Mouse (Mus musculus): ENCODE results near the gene Cnnm1. TPM values are rescaled to one million over a fixed set of nuclear protein-coding genes. Genes with fewer than 3 reads are reported as not detected.

Cnnm1 gene
- 0.08 and 0.11 TPM in 2 replicates for polyA plus RNA-seq (2015; fragmentation: Nextera tagmentation; extraction: Ambion mirVana)

DNA sequence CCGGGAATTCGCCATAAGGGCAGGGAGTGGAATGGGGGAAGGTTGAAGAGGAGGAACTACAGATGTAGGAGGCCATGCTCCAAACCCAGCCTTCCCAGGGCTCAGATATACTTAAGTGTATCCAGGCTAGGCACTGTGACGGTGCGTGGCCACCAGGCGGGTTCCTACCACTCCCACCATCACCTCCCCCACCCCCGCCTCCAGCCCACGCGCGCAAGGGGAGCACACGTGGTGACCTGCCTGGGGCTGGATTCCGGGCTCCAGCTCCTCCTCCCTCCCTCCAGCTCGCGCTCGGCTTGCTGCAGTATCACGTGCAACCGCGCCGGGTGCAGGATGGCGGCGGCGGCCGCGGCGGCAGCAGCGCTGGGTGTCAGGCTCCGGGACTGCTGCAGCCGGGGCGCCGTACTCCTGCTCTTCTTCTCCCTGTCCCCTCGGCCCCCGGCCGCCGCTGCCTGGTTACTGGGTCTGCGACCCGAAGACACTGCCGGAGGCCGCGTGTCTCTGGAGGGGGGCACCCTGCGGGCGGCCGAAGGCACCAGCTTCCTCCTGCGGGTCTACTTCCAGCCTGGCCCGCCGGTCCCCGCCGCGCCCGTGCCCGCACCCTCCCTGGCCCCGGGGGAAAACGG, at the start of gene Cnnm1:
Cnnm1 (plus strand) TSS at position 325 of the 626 bp plus-strand sequence.
- Histone ChIP-seq H3K4me1 (peaks cover 9% of the 10 kb centered on the region), H3K4me2 (peak within 1 kb of the TSS; percentile 99), H3K9me3 (0 out of 2 replicates have a peak, but pooled peaks cover 5% of the 10 kb centered on the region), H3K4me3 (peak within 1 kb of the TSS; percentile 67), H3K36me3 (no peaks in the 10 kb centered on the region), H3K27me3 (replicated peaks) (peaks cover 65% of the 10 kb centered on the region), H3K9ac (peak within 1 kb of the TSS; percentile 74), H3K27ac (replicated peaks) (no peak within 1 kb of the TSS)
- no peak; the same call in 1 of the 2 replicates for ATAC-seq (ENCODE audit: extremely low read depth, insufficient number of reproducible peaks, low FRiP score, low TSS enrichment)
- under 1% methylated on average over 48 of the region's 51 CpGs for WGBS

- Histone ChIP-seq H3K36me3 (no peaks in the 10 kb centered on the region), H3K4me2 (no peak overlapping the region), H3K27ac (replicated peaks) (no peak overlapping the region), H3K4me1 (no peaks in the 10 kb centered on the region), H3K9me3 (no peaks in the 10 kb centered on the region), H3K27me3 (replicated peaks) (peaks cover 22% of the 10 kb centered on the region), H3K4me3 (no peak overlapping the region), H3K9ac (no peak overlapping the region)
- ATAC-seq (ENCODE audit: extremely low read depth, insufficient number of reproducible peaks, low FRiP score, low TSS enrichment): no peak
- 4% methylated on average over 4 of the region's 4 CpGs for WGBS
These were observed 43.9 kb upstream of the Cnnm1 start for GRCm38 (mm10) chr19:43396327-43396726.

DNA sequence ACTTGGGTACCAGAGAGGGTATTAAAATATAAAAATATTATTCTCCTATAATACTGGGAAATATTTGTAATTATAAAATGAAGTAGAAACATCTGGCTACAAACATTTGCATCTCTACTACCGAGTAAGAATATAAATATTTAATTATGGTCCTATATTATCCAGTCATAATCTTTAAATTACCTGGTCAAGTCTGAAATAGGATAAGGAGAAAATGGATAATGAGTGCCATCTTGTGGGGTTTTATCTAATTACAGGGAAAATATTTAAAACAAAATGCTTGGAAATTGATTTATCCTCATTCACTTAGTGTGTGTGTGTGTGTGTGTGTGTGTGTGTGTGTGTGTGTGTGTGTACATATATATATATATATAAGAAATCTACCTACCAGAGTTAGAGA, 33.1 kb upstream of the Cnnm1 start:
- Histone ChIP-seq H3K27ac (replicated peaks) (no peak overlapping the region), H3K9ac (no peak overlapping the region), H3K27me3 (replicated peaks) (no peaks in the 10 kb centered on the region), H3K4me3 (no peak overlapping the region), H3K4me2 (no peak overlapping the region), H3K9me3 (no peaks in the 10 kb centered on the region), H3K4me1 (no peaks in the 10 kb centered on the region; the same call in 1 of the 2 replicates), H3K36me3 (no peaks in the 10 kb centered on the region)
- ATAC-seq (ENCODE audit: extremely low read depth, insufficient number of reproducible peaks, low FRiP score, low TSS enrichment): no peak
- 36% methylated on average over 1 of the region's 1 CpGs for WGBS

- H3K4me3 ChIP-seq: no peak overlapping the region
- 45% methylated on average over 2 of the region's 2 CpGs for WGBS
- no peak overlapping the region for H3K9ac ChIP-seq
- no peak overlapping the region for H3K4me2 ChIP-seq
- no peaks in the 10 kb centered on the region for H3K27me3 ChIP-seq (replicated peaks)
- no peaks in the 10 kb centered on the region for H3K9me3 ChIP-seq
- no peak overlapping the region for H3K27ac ChIP-seq (replicated peaks)
- no peaks in the 10 kb centered on the region for H3K4me1 ChIP-seq
- no peaks in the 10 kb centered on the region for H3K36me3 ChIP-seq
- no peak for ATAC-seq (ENCODE audit: extremely low read depth, insufficient number of reproducible peaks, low FRiP score, low TSS enrichment)
These were observed 24.7 kb upstream of the Cnnm1 start for GRCm38 (mm10) chr19:43415565-43415964.

DNA sequence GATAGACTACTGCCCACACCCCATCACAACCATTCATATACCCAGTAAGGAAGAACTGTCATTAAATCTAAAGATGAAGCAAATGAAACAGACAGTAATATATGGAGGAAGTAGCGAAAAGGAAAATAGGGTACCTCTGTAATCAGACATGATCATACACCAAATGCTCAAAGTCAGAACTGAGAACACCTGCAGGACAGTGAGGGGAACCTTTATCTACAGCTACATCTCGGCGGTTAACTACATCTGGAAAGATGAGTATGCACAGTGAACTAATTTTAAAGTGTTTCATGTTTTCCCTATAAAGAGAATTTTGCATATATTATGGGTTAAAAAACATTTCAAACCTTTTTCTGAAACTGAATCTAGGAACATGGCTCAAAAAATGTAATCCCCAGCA, 19.7 kb upstream of the Cnnm1 start:
- Histone ChIP-seq H3K9ac (no peak overlapping the region), H3K4me1 (no peaks in the 10 kb centered on the region), H3K36me3 (no peaks in the 10 kb centered on the region), H3K4me2 (no peak overlapping the region), H3K4me3 (no peak overlapping the region), H3K27me3 (replicated peaks) (no peaks in the 10 kb centered on the region), H3K9me3 (no peaks in the 10 kb centered on the region), H3K27ac (replicated peaks) (no peak overlapping the region)
- ATAC-seq (ENCODE audit: extremely low read depth, insufficient number of reproducible peaks, low FRiP score, low TSS enrichment): no peak
- WGBS: 71% methylated on average over 3 of the region's 3 CpGs

GRCm38 (mm10) chr19:43424082-43424481, 16.2 kb upstream of the Cnnm1 start:
- no peak overlapping the region for H3K4me2 ChIP-seq
- H3K4me3 ChIP-seq: no peak overlapping the region
- 63% methylated on average over 2 of the region's 2 CpGs for WGBS
- H3K4me1 ChIP-seq: no peaks in the 10 kb centered on the region
- no peak overlapping the region for H3K9ac ChIP-seq
- no peaks in the 10 kb centered on the region for H3K9me3 ChIP-seq
- H3K27ac ChIP-seq (replicated peaks): no peak overlapping the region
- H3K27me3 ChIP-seq (replicated peaks): peaks cover 17% of the 10 kb centered on the region; the same call in 1 of the 2 replicates
- H3K36me3 ChIP-seq: no peaks in the 10 kb centered on the region
- no peak for ATAC-seq (ENCODE audit: extremely low read depth, insufficient number of reproducible peaks, low FRiP score, low TSS enrichment)

- WGBS: 74% methylated on average over 24 of the region's 24 CpGs
- Histone ChIP-seq H3K27ac (replicated peaks) (no peak overlapping the region), H3K4me2 (no peak overlapping the region), H3K9ac (no peak overlapping the region), H3K4me1 (no peaks in the 10 kb centered on the region), H3K9me3 (no peaks in the 10 kb centered on the region), H3K36me3 (no peaks in the 10 kb centered on the region), H3K4me3 (no peak overlapping the region), H3K27me3 (replicated peaks) (peaks cover 25% of the 10 kb centered on the region)
- ATAC-seq (ENCODE audit: extremely low read depth, insufficient number of reproducible peaks, low FRiP score, low TSS enrichment): no peak
These were observed 12.6 kb upstream of the Cnnm1 start for GRCm38 (mm10) chr19:43427446-43428224.

DNA sequence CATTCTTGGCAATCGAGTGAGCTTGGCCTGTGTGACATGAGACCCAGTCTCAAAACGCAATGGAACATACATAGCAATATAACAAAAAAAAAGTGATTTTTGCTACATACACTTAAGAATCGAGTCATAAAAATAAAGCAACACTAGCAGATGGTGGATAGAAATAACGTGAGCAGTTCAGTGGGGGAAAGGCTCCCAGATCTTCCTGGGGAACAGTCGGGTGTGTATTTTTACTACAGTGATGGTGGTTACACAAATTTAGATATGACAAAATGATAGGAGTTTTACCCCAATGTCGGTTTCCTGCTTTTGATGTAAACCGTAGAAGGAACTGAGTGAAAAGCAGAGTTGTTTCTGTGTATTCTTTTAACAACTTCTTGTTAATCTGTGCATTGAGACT, 990 bp upstream of the Cnnm1 start:
- H3K4me2 ChIP-seq: no peak overlapping the region
- 73% methylated on average over 7 of the region's 7 CpGs for WGBS

DNA sequence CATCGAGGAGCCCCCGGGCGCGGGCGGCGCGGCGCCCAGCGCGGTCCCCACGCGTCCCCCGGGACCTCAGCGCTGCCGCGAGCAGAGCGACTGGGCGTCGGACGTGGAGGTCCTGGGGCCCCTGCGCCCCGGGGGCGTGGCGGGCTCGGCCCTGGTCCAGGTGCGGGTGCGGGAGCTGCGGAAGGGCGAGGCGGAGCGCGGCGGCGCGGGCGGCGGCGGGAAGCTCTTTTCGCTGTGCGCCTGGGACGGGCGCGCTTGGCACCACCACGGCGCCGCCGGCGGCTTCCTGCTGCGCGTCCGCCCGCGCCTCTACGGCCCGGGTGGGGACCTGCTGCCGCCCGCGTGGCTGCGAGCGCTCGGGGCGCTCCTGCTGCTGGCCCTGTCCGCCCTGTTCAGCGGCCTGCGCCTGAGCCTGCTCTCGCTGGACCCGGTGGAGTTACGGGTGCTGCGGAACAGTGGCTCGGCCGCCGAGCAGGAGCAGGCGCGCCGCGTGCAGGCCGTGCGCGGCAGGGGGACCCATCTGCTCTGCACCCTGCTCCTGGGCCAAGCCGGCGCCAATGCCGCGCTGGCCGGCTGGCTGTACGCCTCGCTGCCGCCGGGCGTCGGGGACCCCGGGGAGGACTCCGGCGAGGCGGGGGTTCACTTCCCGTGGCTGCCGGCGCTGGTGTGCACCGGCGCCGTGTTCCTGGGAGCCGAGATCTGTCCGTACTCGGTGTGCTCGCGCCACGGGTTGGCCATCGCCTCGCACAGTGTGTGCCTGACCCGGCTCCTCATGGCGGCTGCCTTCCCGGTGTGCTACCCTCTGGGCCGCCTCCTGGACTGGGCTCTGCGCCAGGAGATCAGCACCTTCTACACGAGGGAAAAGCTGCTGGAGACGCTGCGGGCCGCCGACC, 778 bp downstream of the Cnnm1 start:
- peak overlapping the region; percentile 74 for H3K9ac ChIP-seq
- ATAC-seq (ENCODE audit: extremely low read depth, insufficient number of reproducible peaks, low FRiP score, low TSS enrichment): no peak
- WGBS: under 1% methylated on average over 111 of the region's 118 CpGs

More for the DNA sequence above, 990 bp upstream of the Cnnm1 start:
- no peaks in the 10 kb centered on the region for H3K36me3 ChIP-seq
- H3K9me3 ChIP-seq: 0 out of 2 replicates have a peak, but pooled peaks cover 5% of the 10 kb centered on the region
- no peak overlapping the region for H3K4me3 ChIP-seq
- peaks cover 68% of the 10 kb centered on the region for H3K27me3 ChIP-seq (replicated peaks)
- H3K9ac ChIP-seq: no peak overlapping the region
- no peak overlapping the region for H3K27ac ChIP-seq (replicated peaks)
- H3K4me1 ChIP-seq: peaks cover 9% of the 10 kb centered on the region
- ATAC-seq (ENCODE audit: extremely low read depth, insufficient number of reproducible peaks, low FRiP score, low TSS enrichment): no peak

GRCm38 (mm10) chr19:43441661-43441990, 1.4 kb downstream of the Cnnm1 start:
- Histone ChIP-seq H3K27ac (replicated peaks) (no peak overlapping the region), H3K36me3 (no peaks in the 10 kb centered on the region), H3K4me3 (peak overlapping the region; percentile 67), H3K4me1 (peaks cover 9% of the 10 kb centered on the region), H3K9me3 (0 out of 2 replicates have a peak, but pooled peaks cover 5% of the 10 kb centered on the region), H3K27me3 (replicated peaks) (peaks cover 64% of the 10 kb centered on the region), H3K9ac (no peak overlapping the region), H3K4me2 (peak overlapping the region; percentile 99)
- 14% methylated on average over 17 of the region's 17 CpGs for WGBS
- no peak for ATAC-seq (ENCODE audit: extremely low read depth, insufficient number of reproducible peaks, low FRiP score, low TSS enrichment)

More for the DNA sequence above, 778 bp downstream of the Cnnm1 start:
- Histone ChIP-seq H3K27me3 (replicated peaks) (peaks cover 64% of the 10 kb centered on the region), H3K4me2 (peak overlapping the region; percentile 99), H3K4me3 (peak overlapping the region; percentile 67), H3K27ac (replicated peaks) (no peak overlapping the region), H3K36me3 (no peaks in the 10 kb centered on the region), H3K9me3 (0 out of 2 replicates have a peak, but pooled peaks cover 5% of the 10 kb centered on the region), H3K4me1 (peaks cover 9% of the 10 kb centered on the region)

GRCm38 (mm10) chr19:43442269-43442668, 2.0 kb downstream of the Cnnm1 start:
- H3K4me3 ChIP-seq: no peak overlapping the region
- peaks cover 9% of the 10 kb centered on the region for H3K4me1 ChIP-seq
- peaks cover 64% of the 10 kb centered on the region for H3K27me3 ChIP-seq (replicated peaks)
- H3K9me3 ChIP-seq: 0 out of 2 replicates have a peak, but pooled peaks cover 5% of the 10 kb centered on the region
- no peak overlapping the region for H3K27ac ChIP-seq (replicated peaks)
- no peak overlapping the region for H3K9ac ChIP-seq
- no peak for ATAC-seq (ENCODE audit: extremely low read depth, insufficient number of reproducible peaks, low FRiP score, low TSS enrichment)
- H3K36me3 ChIP-seq: no peaks in the 10 kb centered on the region
- 18% methylated on average over 6 of the region's 6 CpGs for WGBS
- no peak overlapping the region; the same call in 1 of the 2 replicates for H3K4me2 ChIP-seq

Data from heart, embryonic 13.5 days (tissue).